20 mouse cellular contexts compared by ENCODE assay signal in the genomic region with DNA sequence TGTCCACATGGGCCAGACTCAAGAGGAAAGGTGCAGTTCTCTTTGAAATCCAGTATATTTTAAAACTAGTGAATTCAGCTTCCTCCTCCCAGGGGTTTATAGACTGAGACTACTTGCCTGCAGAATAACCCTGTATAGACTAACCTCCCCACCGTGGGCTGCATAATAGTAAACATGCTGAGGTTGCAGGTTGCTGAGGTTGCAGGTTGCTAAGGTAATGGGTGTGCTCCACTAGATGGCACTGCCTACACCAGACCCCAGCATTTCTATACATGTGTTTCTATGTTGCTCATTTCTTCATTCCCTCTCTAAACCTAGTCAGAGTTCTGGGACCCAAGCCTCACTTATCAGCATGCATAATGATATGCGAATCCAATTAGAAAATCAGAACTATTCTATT.
A peak's percentile ranks its signal among the peaks of the same experiment; 100 is the strongest.
DNase-seq lines count a peak whose midpoint lies in the region; ATAC-seq and TF ChIP-seq lines count a peak whose summit lies in the region.
"Had no signal": no experiment of that assay in that cellular context is flagged by ENCODE, and none has a peak within 500 bp of the region (broad histone marks: within the 10 kb centered on the region; RNA-seq: fewer than 3 reads in every experiment).

No protein-coding gene starts in this region.

- no peak overlapping the region for H3K27ac ChIP-seq in forebrain, embryonic 13.5 days
- no peak overlapping the region for H3K27ac ChIP-seq in forebrain, embryonic 11.5 days (ENCODE audit: low read depth, low read length)
- H3K27ac ChIP-seq in liver, postnatal 0 days (ENCODE audit: low read depth), result no peak overlapping the region
- H3K27ac ChIP-seq: heart, embryonic 15.5 days; hindbrain, embryonic 10.5 days; limb, embryonic 13.5 days had no signal

- H3K4me1 ChIP-seq in forebrain, embryonic 13.5 days, result no peaks in the 10 kb centered on the region
- no peaks in the 10 kb centered on the region for H3K4me1 ChIP-seq in forebrain, embryonic 11.5 days (replicated peaks; ENCODE audit: control insufficient read depth, insufficient read depth, low read length)
- no peaks in the 10 kb centered on the region for H3K4me1 ChIP-seq in liver, postnatal 0 days (ENCODE audit: insufficient read depth)
- H3K4me1 ChIP-seq: heart, embryonic 15.5 days; hindbrain, embryonic 10.5 days; limb, embryonic 13.5 days had no signal

- no peaks in the 10 kb centered on the region for H3K9me3 ChIP-seq in forebrain, embryonic 13.5 days (replicated peaks)
- H3K9me3 ChIP-seq in forebrain, embryonic 11.5 days (ENCODE audit: control insufficient read depth, low read length), result no peaks in the 10 kb centered on the region
- no peaks in the 10 kb centered on the region for H3K9me3 ChIP-seq in liver, postnatal 0 days (ENCODE audit: low read length)
- H3K9me3 ChIP-seq: G1E; heart, embryonic 15.5 days; hindbrain, embryonic 10.5 days; limb, embryonic 13.5 days had no signal

- no peak overlapping the region for H3K4me2 ChIP-seq in forebrain, embryonic 13.5 days
- H3K4me2 ChIP-seq in forebrain, embryonic 11.5 days (ENCODE audit: low read depth, low read length, severe bottlenecking), result no peak overlapping the region
- no peak overlapping the region for H3K4me2 ChIP-seq in liver, postnatal 0 days (ENCODE audit: low read depth, low read length)
- H3K4me2 ChIP-seq: heart, embryonic 15.5 days; limb, embryonic 13.5 days had no signal

- 46% methylated on average over 2 of the region's 2 CpGs for WGBS in forebrain, embryonic 13.5 days
- 35% methylated on average over 2 of the region's 2 CpGs for WGBS in forebrain, embryonic 11.5 days
- 30% methylated on average over 2 of the region's 2 CpGs for WGBS in liver, postnatal 0 days (ENCODE audit: insufficient replicate concordance)

- no peak overlapping the region for H3K4me3 ChIP-seq in forebrain, embryonic 13.5 days
- H3K4me3 ChIP-seq in forebrain, embryonic 11.5 days (ENCODE audit: low read depth, low read length), result no peak overlapping the region
- no peak overlapping the region for H3K4me3 ChIP-seq in liver, postnatal 0 days (ENCODE audit: low read depth, low read length)
- H3K4me3 ChIP-seq: heart, embryonic 15.5 days; hindbrain, embryonic 10.5 days; limb, embryonic 13.5 days had no signal

- no peak for TF ChIP-seq POLR2A in brain, embryonic 14.5 days (IDR thresholded peaks at IDR 0.05; ENCODE audit: borderline replicate concordance, extremely low read depth, insufficient read depth, insufficient read length, poor library complexity, severe bottlenecking)

- no peak for DNase-seq in forebrain, embryonic 11.5 days (ENCODE audit: low spot score)
- no peak for DNase-seq in liver, postnatal 0 days
- DNase-seq in liver, result no peak
- peak; percentile 44 for DNase-seq in ES-CJ7 (ENCODE audit: low read depth, low spot score)
- peak; percentile 26 for DNase-seq in brain, embryonic 14.5 days (ENCODE audit: low read depth)
- no peak for DNase-seq in testis, postnatal 10 days (ENCODE audit: low spot score)
- no peak for DNase-seq in B cell, adult 2 months
- DNase-seq: gastrocnemius, postnatal 14 days; heart, adult 18-20 months; kidney, adult 8-10 months; kidney, postnatal 4 days; layer of hippocampus, adult 9-11 months; lung, postnatal 14 days had no signal

- TF ChIP-seq EP300 in liver, postnatal 0 days (IDR thresholded peaks at IDR 0.05; ENCODE audit: low read depth), result no peak

- no peaks in the 10 kb centered on the region for H3K27me3 ChIP-seq in forebrain, embryonic 13.5 days
- no peaks in the 10 kb centered on the region for H3K27me3 ChIP-seq in forebrain, embryonic 11.5 days (ENCODE audit: control insufficient read depth, insufficient read depth, low read length)
- H3K27me3 ChIP-seq in liver, postnatal 0 days (ENCODE audit: insufficient read depth, low read length), result no peaks in the 10 kb centered on the region
- H3K27me3 ChIP-seq: heart, embryonic 15.5 days; limb, embryonic 13.5 days had no signal

- H3K9ac ChIP-seq in forebrain, embryonic 13.5 days, result no peak overlapping the region
- H3K9ac ChIP-seq in forebrain, embryonic 11.5 days (ENCODE audit: low read length), result no peak overlapping the region
- H3K9ac ChIP-seq in liver, postnatal 0 days (replicated peaks), result no peak overlapping the region
- H3K9ac ChIP-seq: heart, embryonic 15.5 days; limb, embryonic 13.5 days had no signal

- 0 out of 2 replicates have a peak, but pooled peaks have one; percentile 33 for ATAC-seq in forebrain, embryonic 13.5 days
- no peak; the same call in 1 of the 2 replicates for ATAC-seq in forebrain, embryonic 11.5 days (replicated peaks; ENCODE audit: low FRiP score)
- no peak for ATAC-seq in liver, postnatal 0 days
- ATAC-seq: forebrain, embryonic 14.5 days; midbrain, embryonic 16.5 days had no signal

- H3K36me3 ChIP-seq in forebrain, embryonic 13.5 days (ENCODE audit: poor library complexity, severe bottlenecking), result no peaks in the 10 kb centered on the region
- no peaks in the 10 kb centered on the region for H3K36me3 ChIP-seq in forebrain, embryonic 11.5 days (ENCODE audit: control insufficient read depth, insufficient read depth, low read length)
- H3K36me3 ChIP-seq in liver, postnatal 0 days (replicated peaks; ENCODE audit: insufficient read depth, low read length), result no peaks in the 10 kb centered on the region
- H3K36me3 ChIP-seq: G1E; heart, embryonic 15.5 days; hindbrain, embryonic 10.5 days; limb, embryonic 13.5 days had no signal

- 0 out of 2 replicates have a peak, but pooled peaks have one; percentile 9 for TF ChIP-seq CTCF in liver, postnatal 0 days (IDR thresholded peaks at IDR 0.05; ENCODE audit: low read depth)
- TF ChIP-seq CTCF in brain, embryonic 14.5 days (IDR thresholded peaks at IDR 0.05; ENCODE audit: borderline replicate concordance, extremely low read depth, insufficient read depth, insufficient read length), result peak; percentile 33; the same call in 1 of the 2 replicates

Comparison
In these comparisons a context has a peak if more than half of its experiments do, and no peak if none do; other contexts are left out.
1. DNase-seq: peak in ES-CJ7 (single experiment) and brain, embryonic 14.5 days (single experiment); none in forebrain, embryonic 11.5 days (single experiment), liver, postnatal 0 days (single experiment), liver (single experiment), testis, postnatal 10 days (single experiment) and B cell, adult 2 months (0 of 2).